Mouse (Mus musculus): Measurements from ENCODE around the gene Chn2.

- TF ChIP-seq CTCF (IDR thresholded peaks at IDR 0.05; ENCODE audit: insufficient read depth, low read length) (no peak), POLR2A (IDR thresholded peaks at IDR 0.05; ENCODE audit: borderline replicate concordance, extremely low read depth, low read depth, low read length) (no peak)
Observed at GRCm38 (mm10) chr6:54030351-54030750, 9.0 kb upstream of the Chn2 start.

Measured in lung, adult 2 months (tissue).